Mouse (Mus musculus) liver, postnatal 0 days (tissue): ENCODE measurements around the gene Mypn. TPM values are rescaled to one million over a fixed set of nuclear protein-coding genes. Genes with fewer than 3 reads are reported as not detected.

Experiments used
- ATAC-seq: fragments of 200-750 bp; cut with Nextera tagmentation; 2 replicates; pipeline ENCODE4 v1.8.0; 2017; ENCODE audit warnings: mild to moderate bottlenecking, moderate library complexity
- DNase-seq: peaks from one replicate; pipeline ENCODE4 v3.0.0-alpha.2; 2016
- H3K27ac ChIP-seq: fragments of 300-500 bp; sonication (generic); 2 replicates; pipeline ENCODE4 v1.5.1; 2014; ENCODE audit warnings: antibody characterized with exemption, moderate library complexity, mild to moderate bottlenecking, low read depth
- H3K27me3 ChIP-seq: fragments of 300-500 bp; sonication (generic); 2 replicates; pipeline ENCODE4 v1.6.1; 2014; ENCODE audit warnings: low read length, control low read depth, mixed read lengths; ENCODE audit not compliant: insufficient read depth
- H3K36me3 ChIP-seq: fragments of 300-500 bp; sonication (generic); replicated peaks from 2 replicates; pipeline ENCODE4 v1.6.1; 2014; ENCODE audit warnings: mild to moderate bottlenecking, control low read depth, low read length, moderate library complexity, mixed read lengths; ENCODE audit not compliant: insufficient read depth
- H3K4me1 ChIP-seq: fragments of 300-500 bp; sonication (generic); 2 replicates; pipeline ENCODE4 v1.6.1; 2014; ENCODE audit warnings: antibody characterized with exemption, mild to moderate bottlenecking, control low read depth; ENCODE audit not compliant: insufficient read depth
- H3K4me2 ChIP-seq: fragments of 300-500 bp; sonication (generic); 2 replicates; pipeline ENCODE4 v1.6.1; 2014; ENCODE audit warnings: low read depth, mild to moderate bottlenecking, low read length, moderate library complexity, mixed read lengths
- H3K4me3 ChIP-seq: fragments of 300-500 bp; sonication (generic); 2 replicates; pipeline ENCODE4 v1.5.1; 2014; ENCODE audit warnings: low read depth, low read length
- H3K9ac ChIP-seq: fragments of 300-500 bp; sonication (generic); replicated peaks from 2 replicates; pipeline ENCODE4 v1.6.1; 2014; ENCODE audit warnings: mild to moderate bottlenecking, moderate library complexity
- H3K9me3 ChIP-seq: fragments of 300-500 bp; sonication (generic); 2 replicates; pipeline ENCODE4 v1.6.1; 2016; ENCODE audit warnings: mild to moderate bottlenecking, control low read depth, low read length, mixed read lengths
- CTCF ChIP-seq: sonication (generic); IDR thresholded peaks from 2 replicates; pipeline ENCODE4 v1.5.1; 2016; ENCODE audit warnings: antibody characterized with exemption, low read depth
- EP300 ChIP-seq: IDR thresholded peaks from 2 replicates; pipeline ENCODE4 v1.6.1; 2016; ENCODE audit warnings: antibody characterized with exemption, low read depth, mild to moderate bottlenecking
- WGBS: fragments of 180-500 bp; shearing (Covaris S2); extraction: QIAGEN DNeasy Blood & Tissue Kit; methylation state at CpG from one replicate; pipeline ENCODE4 v1.1.7; 2014; ENCODE audit not compliant: insufficient replicate concordance; 5-methylcytosine and 5-hydroxymethylcytosine counted together
- polyA plus RNA-seq: library from polyadenylated mRNA; unstranded; fragments of >200 nt; fragmentation: Nextera tagmentation; extraction: Ambion mirVana; gene quantifications from 2 replicates; pipeline ENCODE4 v1.2.1, GENCODE M21; 2015

Mypn gene
- polyA plus RNA-seq, 1 experiment from 2014 or later: 0.04 TPM

- H3K9me3 ChIP-seq: no peaks in the 10 kb centered on the region
- DNase-seq (no peak), ATAC-seq (no peak)
- no peaks in the 10 kb centered on the region for H3K27me3 ChIP-seq
- TF ChIP-seq CTCF (no peak), EP300 (no peak)
- H3K4me1 ChIP-seq: no peaks in the 10 kb centered on the region
- H3K9ac ChIP-seq: no peak overlapping the region
- 75% methylated on average over 18 of the region's 18 CpGs for WGBS
- no peak overlapping the region for H3K27ac ChIP-seq
- no peaks in the 10 kb centered on the region for H3K36me3 ChIP-seq
- H3K4me3 ChIP-seq: no peak overlapping the region
- H3K4me2 ChIP-seq: no peak overlapping the region
Measured at GRCm38 (mm10) chr10:63192276-63192675, 11.5 kb downstream of the Mypn start.

GRCm38 (mm10) chr10:63184451-63184850 lies 19.3 kb downstream of the Mypn start:
- Histone ChIP-seq H3K27ac (no peak overlapping the region), H3K4me2 (no peak overlapping the region), H3K36me3 (no peaks in the 10 kb centered on the region), H3K4me1 (no peaks in the 10 kb centered on the region), H3K4me3 (no peak overlapping the region), H3K27me3 (no peaks in the 10 kb centered on the region), H3K9me3 (no peaks in the 10 kb centered on the region), H3K9ac (no peak overlapping the region)
- TF ChIP-seq EP300: no peak
- TF ChIP-seq CTCF: no peak
- WGBS: 88% methylated on average over 4 of the region's 4 CpGs
- DNase-seq (no peak), ATAC-seq (no peak)

GRCm38 (mm10) chr10:63182177-63182768 lies 21.5 kb downstream of the Mypn start:
- no peak for DNase-seq
- H3K9me3 ChIP-seq: no peaks in the 10 kb centered on the region
- no peak for ATAC-seq
- H3K9ac ChIP-seq: no peak overlapping the region
- H3K27me3 ChIP-seq: no peaks in the 10 kb centered on the region
- 69% methylated on average over 5 of the region's 5 CpGs for WGBS
- no peak overlapping the region for H3K4me2 ChIP-seq
- H3K4me1 ChIP-seq: peaks cover 3% of the 10 kb centered on the region; the same call in 1 of the 2 replicates
- no peak for TF ChIP-seq EP300
- TF ChIP-seq CTCF: no peak
- H3K4me3 ChIP-seq: no peak overlapping the region
- H3K36me3 ChIP-seq: no peaks in the 10 kb centered on the region
- H3K27ac ChIP-seq: no peak overlapping the region

GRCm38 (mm10) chr10:63181166-63181565 lies 22.6 kb downstream of the Mypn start:
- H3K9ac ChIP-seq: no peak overlapping the region
- TF ChIP-seq EP300 (no peak), CTCF (no peak)
- WGBS: 76% methylated on average over 1 of the region's 1 CpGs

GRCm38 (mm10) chr10:63179524-63179923 lies 24.2 kb downstream of the Mypn start:
- H3K4me1 ChIP-seq: peaks cover 3% of the 10 kb centered on the region; the same call in 1 of the 2 replicates
- no peak overlapping the region for H3K4me3 ChIP-seq
- TF ChIP-seq CTCF (no peak), EP300 (no peak)
- no peaks in the 10 kb centered on the region for H3K36me3 ChIP-seq
- no peak overlapping the region for H3K27ac ChIP-seq
- no peak overlapping the region for H3K9ac ChIP-seq
- ATAC-seq (no peak), DNase-seq (no peak)
- no peaks in the 10 kb centered on the region for H3K27me3 ChIP-seq
- no peak overlapping the region for H3K4me2 ChIP-seq
- H3K9me3 ChIP-seq: no peaks in the 10 kb centered on the region
- WGBS: 83% methylated on average over 10 of the region's 10 CpGs

More at GRCm38 (mm10) chr10:63181166-63181565, 22.6 kb downstream of the Mypn start:
- H3K27ac ChIP-seq: no peak overlapping the region
- H3K4me2 ChIP-seq: no peak overlapping the region
- H3K4me1 ChIP-seq: peaks cover 3% of the 10 kb centered on the region; the same call in 1 of the 2 replicates
- H3K27me3 ChIP-seq: no peaks in the 10 kb centered on the region
- H3K4me3 ChIP-seq: no peak overlapping the region
- H3K9me3 ChIP-seq: no peaks in the 10 kb centered on the region
- H3K36me3 ChIP-seq: no peaks in the 10 kb centered on the region
- ATAC-seq (no peak), DNase-seq (no peak)

GRCm38 (mm10) chr10:63178318-63178717 lies 25.4 kb downstream of the Mypn start:
- Histone ChIP-seq H3K4me3 (no peak overlapping the region), H3K9ac (no peak overlapping the region), H3K4me1 (peaks cover 3% of the 10 kb centered on the region; the same call in 1 of the 2 replicates), H3K9me3 (no peaks in the 10 kb centered on the region), H3K27me3 (no peaks in the 10 kb centered on the region), H3K36me3 (no peaks in the 10 kb centered on the region), H3K27ac (no peak overlapping the region), H3K4me2 (no peak overlapping the region)
- ATAC-seq: no peak
- no peak for DNase-seq
- WGBS: 81% methylated on average over 2 of the region's 2 CpGs
- TF ChIP-seq CTCF: no peak
- TF ChIP-seq EP300: no peak
